Comparison of ENCODE assay signal across 17 mouse cellular contexts in the genomic region with DNA sequence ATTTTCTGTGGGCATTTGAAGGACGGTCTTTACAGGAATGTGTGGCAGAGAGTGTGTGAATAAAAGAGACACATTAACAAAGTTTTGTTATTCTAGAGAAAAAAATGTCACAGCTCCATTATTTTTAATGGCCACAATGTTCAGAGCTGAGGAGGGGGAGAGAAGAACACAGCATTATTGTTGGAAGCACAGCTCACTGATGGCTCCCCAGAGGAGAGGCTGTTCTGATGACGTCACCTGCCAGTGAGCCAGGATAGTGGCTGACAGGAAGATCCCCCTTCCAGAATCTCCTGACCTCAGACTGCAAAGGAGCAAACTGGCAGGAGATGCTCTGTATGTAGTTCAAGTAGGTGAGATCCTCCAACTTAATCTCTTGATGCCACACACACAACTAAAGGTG. TPM values are rescaled to one million over a fixed set of nuclear protein-coding genes. Genes with fewer than 3 reads are reported as not detected.
DNase-seq lines count a peak whose midpoint lies in the region; ATAC-seq and TF ChIP-seq lines count a peak whose summit lies in the region.
"Had no signal": no experiment of that assay in that cellular context is flagged by ENCODE, and none has a peak within 500 bp of the region (broad histone marks: within the 10 kb centered on the region; RNA-seq: fewer than 3 reads in every experiment).

No protein-coding gene starts in this region.

- DNase-seq in gastrocnemius, adult 2 months, result no peak
- DNase-seq in gastrocnemius, postnatal 14 days, result no peak
- DNase-seq in midbrain, embryonic 14.5 days, result peak; percentile 24
- no peak for DNase-seq in midbrain, postnatal 0 days (ENCODE audit: low spot score)
- DNase-seq in kidney, postnatal 14 days, result peak; percentile 44
- DNase-seq in spleen, adult 12 weeks (ENCODE audit: low spot score), result no peak
- no peak for DNase-seq in layer of hippocampus, postnatal 14 days (ENCODE audit: low spot score in 2 of 2)
- DNase-seq: adrenal gland, postnatal 10 days; cerebellum, postnatal 25 days; heart, adult 2 months; heart, postnatal 14 days; liver, postnatal 0 days had no signal

- H3K4me3 ChIP-seq in gastrocnemius, adult 2 months, result no peak overlapping the region
- H3K4me3 ChIP-seq in midbrain, embryonic 14.5 days (replicated peaks; ENCODE audit: low read depth, low read length), result no peak overlapping the region
- H3K4me3 ChIP-seq in midbrain, postnatal 0 days (ENCODE audit: low read depth, low read length), result no peak overlapping the region
- H3K4me3 ChIP-seq: embryonic facial prominence, embryonic 12.5 days; heart, adult 2 months; hindbrain, embryonic 15.5 days; layer of hippocampus, adult 2 months; limb, embryonic 13.5 days had no signal

- 53% methylated on average over 2 of the region's 2 CpGs for WGBS in midbrain, embryonic 14.5 days
- WGBS in midbrain, postnatal 0 days, result 40% methylated on average over 2 of the region's 2 CpGs

- peak overlapping the region; percentile 53 for H3K27ac ChIP-seq in gastrocnemius, adult 2 months
- no peak overlapping the region for H3K27ac ChIP-seq in midbrain, embryonic 14.5 days (replicated peaks; ENCODE audit: low read depth, low read length)
- H3K27ac ChIP-seq in midbrain, postnatal 0 days (ENCODE audit: low read depth, low read length), result no peak overlapping the region
- H3K27ac ChIP-seq: embryonic facial prominence, embryonic 12.5 days; heart, adult 2 months; hindbrain, embryonic 15.5 days; layer of hippocampus, adult 2 months; limb, embryonic 13.5 days had no signal

- no peak for TF ChIP-seq CTCF in gastrocnemius, adult 2 months (IDR thresholded peaks at IDR 0.05)
- no peak for TF ChIP-seq CTCF in midbrain, postnatal 0 days (IDR thresholded peaks at IDR 0.05)

- H3K9ac ChIP-seq in midbrain, embryonic 14.5 days (replicated peaks; ENCODE audit: low read length), result no peak overlapping the region
- no peak overlapping the region for H3K9ac ChIP-seq in midbrain, postnatal 0 days (replicated peaks; ENCODE audit: low read length, poor library complexity, severe bottlenecking)
- H3K9ac ChIP-seq: embryonic facial prominence, embryonic 12.5 days; hindbrain, embryonic 15.5 days; limb, embryonic 13.5 days; liver, postnatal 0 days had no signal

- no peaks in the 10 kb centered on the region for H3K4me1 ChIP-seq in midbrain, embryonic 14.5 days (ENCODE audit: control insufficient read depth, insufficient read depth, low read length)
- H3K4me1 ChIP-seq in midbrain, postnatal 0 days (ENCODE audit: insufficient read depth, low read length), result no peaks in the 10 kb centered on the region
- H3K4me1 ChIP-seq: hindbrain, embryonic 15.5 days had no signal

- H3K4me2 ChIP-seq in midbrain, embryonic 14.5 days (ENCODE audit: low read length), result no peak overlapping the region
- no peak overlapping the region for H3K4me2 ChIP-seq in midbrain, postnatal 0 days (ENCODE audit: low read depth, low read length, poor library complexity, severe bottlenecking)
- H3K4me2 ChIP-seq: embryonic facial prominence, embryonic 12.5 days; hindbrain, embryonic 15.5 days; limb, embryonic 13.5 days had no signal

- intact Hi-C loops in gastrocnemius, adult 2 months (cut with DNase I), result no loop called here
- intact Hi-C loops in gastrocnemius, postnatal 14 days (cut with DNase I; ENCODE audit: low total_unique reads), result no loop called here

- no peaks in the 10 kb centered on the region for H3K36me3 ChIP-seq in midbrain, embryonic 14.5 days (ENCODE audit: control insufficient read depth, insufficient read depth, low read length)
- peaks cover 3% of the 10 kb centered on the region; the same call in 1 of the 2 replicates for H3K36me3 ChIP-seq in midbrain, postnatal 0 days (ENCODE audit: insufficient read depth, low read length)
- H3K36me3 ChIP-seq: embryonic facial prominence, embryonic 12.5 days; hindbrain, embryonic 15.5 days had no signal

- H3K9me3 ChIP-seq in midbrain, embryonic 14.5 days (ENCODE audit: control insufficient read depth, low read length), result no peaks in the 10 kb centered on the region
- no peaks in the 10 kb centered on the region for H3K9me3 ChIP-seq in midbrain, postnatal 0 days (ENCODE audit: low read length)
- H3K9me3 ChIP-seq: embryonic facial prominence, embryonic 12.5 days; hindbrain, embryonic 15.5 days; limb, embryonic 13.5 days had no signal

- no peaks in the 10 kb centered on the region for H3K27me3 ChIP-seq in midbrain, embryonic 14.5 days (ENCODE audit: control insufficient read depth, insufficient read depth, low read length)
- no peaks in the 10 kb centered on the region for H3K27me3 ChIP-seq in midbrain, postnatal 0 days (ENCODE audit: insufficient read depth, low read length)
- H3K27me3 ChIP-seq: embryonic facial prominence, embryonic 12.5 days; hindbrain, embryonic 15.5 days; limb, embryonic 13.5 days had no signal

- ATAC-seq in midbrain, embryonic 14.5 days (ENCODE audit: low FRiP score, low TSS enrichment), result no peak
- ATAC-seq in midbrain, postnatal 0 days (ENCODE audit: low FRiP score), result no peak
- ATAC-seq in megakaryocyte progenitor cell, adult 5-6 weeks (replicated peaks; ENCODE audit: poor library complexity), result no peak
- ATAC-seq: liver, postnatal 0 days had no signal

RNA-seq across cellular contexts. Expression of gene Lsm3, which starts 18.0 kb away (rescaled TPM):
- total RNA-seq in gastrocnemius, adult 2 months (2021), result 10 to 100 TPM; 22.7 to 37.0 TPM
- 10 to 100 TPM; 37.0 to 41.9 TPM for total RNA-seq in gastrocnemius, postnatal 14 days (2021)
- polyA plus RNA-seq in midbrain, embryonic 14.5 days (2014; fragmentation: Nextera tagmentation; extraction: Ambion mirVana), result 174 and 187 TPM in 2 replicates
- 38.6 and 53.8 TPM in 2 replicates for total RNA-seq in midbrain, postnatal 0 days (2014; rRNA removed)
- 169 and 170 TPM in 2 replicates for polyA plus RNA-seq in midbrain, postnatal 0 days (2015; fragmentation: Nextera tagmentation; extraction: Ambion mirVana)
- 148 and 154 TPM in 2 replicates for total RNA-seq in megakaryocyte progenitor cell, adult 5-6 weeks (2015)
- total RNA-seq in megakaryocyte progenitor cell, adult 5-6 weeks (2017), result 468 and 492 TPM in 2 replicates
- 10 to 100 TPM; 39.5 to 41.7 TPM for total RNA-seq in layer of hippocampus, postnatal 14 days (2021)

RNA-seq across cellular contexts. Expression of gene Xpc, which starts 18.1 kb away (rescaled TPM):
- 1 to 10 TPM; 7.6 to 8.3 TPM for total RNA-seq in gastrocnemius, adult 2 months (2021)
- total RNA-seq in gastrocnemius, postnatal 14 days (2021), result 1 to 10 TPM; 6.8 to 7.2 TPM
- 16.9 and 18.1 TPM in 2 replicates for polyA plus RNA-seq in midbrain, embryonic 14.5 days (2014; fragmentation: Nextera tagmentation; extraction: Ambion mirVana)
- total RNA-seq in midbrain, postnatal 0 days (2014; rRNA removed), result 12.3 and 16.3 TPM in 2 replicates
- 14.3 and 14.7 TPM in 2 replicates for polyA plus RNA-seq in midbrain, postnatal 0 days (2015; fragmentation: Nextera tagmentation; extraction: Ambion mirVana)
- total RNA-seq in megakaryocyte progenitor cell, adult 5-6 weeks (2015), result 31.1 and 31.6 TPM in 2 replicates
- 79.0 and 80.6 TPM in 2 replicates for total RNA-seq in megakaryocyte progenitor cell, adult 5-6 weeks (2017)
- 10 to 100 TPM; 11.8 to 13.0 TPM for total RNA-seq in layer of hippocampus, postnatal 14 days (2021)

Comparison
In these comparisons a context has a peak if more than half of its experiments do, and no peak if none do; other contexts are left out.
1. DNase-seq: peak in midbrain, embryonic 14.5 days (single experiment) and kidney, postnatal 14 days (single experiment); none in gastrocnemius, adult 2 months (single experiment), gastrocnemius, postnatal 14 days (single experiment), midbrain, postnatal 0 days (single experiment), spleen, adult 12 weeks (single experiment) and layer of hippocampus, postnatal 14 days (0 of 2).